Mouse (Mus musculus) erythroid progenitor cell, adult 5-6 weeks (primary cell): ENCODE measurements around the gene Bcar1. TPM values are rescaled to one million over a fixed set of nuclear protein-coding genes. Genes with fewer than 3 reads are reported as not detected.

Experiments
- ATAC-seq: replicated peaks from 2 replicates; pipeline ENCODE4 v1.8.0; 2016; ENCODE audit warnings: moderate number of reproducible peaks, mild to moderate bottlenecking, moderate TSS enrichment, inconsistent platforms; ENCODE audit not compliant: poor library complexity, low FRiP score, severe bottlenecking
- total RNA-seq, 2 experiments: library from RNA; stranded (forward) in 1 of 2; stranded (reverse) in 1 of 2; fragments of 150-400 nt in 1 of 2; fragments of 186-747, 209-891 nt in 1 of 2; gene quantifications; 2 replicates each; pipeline versions ENCODE4 v1.2.3 to v1.2.4; 2015 to 2017; ENCODE audit warnings: low replicate concordance in 2 of 2

Gene Bcar1
- total RNA-seq, 2 experiments from 2014 or later: not detected

GRCm38 (mm10) chr8:111741556-111741955 lies 2.1 kb downstream of the Bcar1 start:
- ATAC-seq: no peak

DNA sequence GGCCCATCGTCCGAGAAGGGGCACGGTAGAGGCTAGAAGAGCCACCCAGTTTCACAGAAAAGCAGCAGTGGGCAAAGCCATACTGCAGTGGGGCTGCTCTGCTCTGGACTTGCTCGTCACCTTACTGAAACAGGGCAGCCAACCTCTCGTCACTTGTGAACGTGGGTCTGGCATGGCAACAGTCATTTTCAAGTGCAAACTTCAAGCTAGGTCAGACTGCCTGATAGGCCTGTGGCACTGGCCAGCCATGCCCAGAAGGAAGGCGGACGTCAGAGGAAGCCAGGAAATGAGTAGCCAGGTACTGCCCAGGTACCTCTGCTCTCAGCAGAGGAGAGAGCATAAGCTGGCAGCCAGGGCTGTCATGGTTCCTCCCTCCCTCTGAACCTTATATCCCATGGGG lies 2.6 kb downstream of the Bcar1 start:
- ATAC-seq: no peak

DNA sequence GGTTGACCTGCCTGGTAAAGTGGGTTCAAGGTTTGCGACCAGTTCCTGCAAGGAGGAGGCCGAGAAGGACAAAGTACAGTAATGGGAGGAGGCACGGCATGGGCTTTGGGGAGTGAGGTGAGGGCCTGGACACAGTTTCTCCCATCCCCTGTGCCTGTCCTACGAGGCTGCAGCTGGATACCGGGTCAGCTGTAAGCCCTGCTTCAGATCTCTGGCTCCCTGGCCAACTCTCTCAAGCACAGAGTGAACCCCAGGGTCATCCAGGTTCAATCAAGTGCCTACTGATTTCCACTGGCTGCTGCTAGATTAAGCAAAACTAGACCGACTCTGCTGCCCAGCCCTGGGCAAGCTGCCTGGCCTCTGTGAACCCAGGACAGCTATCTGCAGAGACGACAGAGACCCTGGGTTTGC lies 3.3 kb downstream of the Bcar1 start:
- ATAC-seq: no peak

- no peak for ATAC-seq
Measured at GRCm38 (mm10) chr8:111739604-111740003, 4.0 kb downstream of the Bcar1 start.

- no peak for ATAC-seq
Measured at GRCm38 (mm10) chr8:111738867-111739266, 4.7 kb downstream of the Bcar1 start.

- no peak for ATAC-seq
Measured at GRCm38 (mm10) chr8:111736321-111736720, 7.3 kb downstream of the Bcar1 start.

DNA sequence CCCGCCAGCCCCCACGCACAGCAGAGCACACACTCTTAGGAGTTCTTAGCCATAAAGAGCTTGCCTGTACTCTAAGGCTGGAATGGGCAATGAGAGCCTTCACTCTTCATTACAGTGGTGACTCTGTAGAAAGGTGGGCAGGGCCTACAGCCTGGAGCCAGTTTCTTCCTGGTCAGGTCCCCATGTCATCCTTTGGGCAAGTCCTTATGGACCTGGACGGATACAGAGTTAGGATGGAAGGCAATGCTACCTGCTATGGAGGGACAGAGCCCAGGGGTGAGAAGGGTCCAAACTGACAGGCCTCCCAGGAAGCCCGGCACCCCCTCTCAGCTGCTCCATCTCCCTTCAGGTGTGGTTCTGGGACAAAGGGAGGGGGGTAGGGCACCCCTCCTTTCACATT lies 7.8 kb downstream of the Bcar1 start:
- ATAC-seq: no peak

DNA sequence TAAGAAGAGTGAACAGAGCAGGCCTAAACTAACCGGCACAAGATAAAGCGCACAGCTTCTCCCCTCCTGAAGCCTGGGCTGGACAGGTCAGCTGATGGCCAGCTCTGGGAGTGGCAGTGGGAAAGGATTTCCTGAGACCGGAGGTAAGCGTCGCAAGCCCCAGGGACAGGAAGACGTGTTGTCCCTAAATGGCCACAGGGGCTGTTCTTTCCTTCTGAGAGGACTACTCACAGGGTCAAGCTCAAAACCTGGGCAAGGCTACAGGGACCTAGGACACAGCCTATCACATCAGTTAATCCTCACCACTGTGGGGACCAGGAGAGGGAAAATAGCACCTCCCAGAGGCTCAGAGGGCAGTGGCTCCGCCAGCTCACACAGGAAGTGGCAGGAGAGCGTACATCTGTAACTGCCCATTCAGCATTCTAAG lies 8.3 kb downstream of the Bcar1 start:
- ATAC-seq: no peak

- no peak for ATAC-seq
Measured at GRCm38 (mm10) chr8:111734244-111734960, 9.2 kb downstream of the Bcar1 start.

GRCm38 (mm10) chr8:111733581-111734243 lies 9.9 kb downstream of the Bcar1 start:
- ATAC-seq: no peak

DNA sequence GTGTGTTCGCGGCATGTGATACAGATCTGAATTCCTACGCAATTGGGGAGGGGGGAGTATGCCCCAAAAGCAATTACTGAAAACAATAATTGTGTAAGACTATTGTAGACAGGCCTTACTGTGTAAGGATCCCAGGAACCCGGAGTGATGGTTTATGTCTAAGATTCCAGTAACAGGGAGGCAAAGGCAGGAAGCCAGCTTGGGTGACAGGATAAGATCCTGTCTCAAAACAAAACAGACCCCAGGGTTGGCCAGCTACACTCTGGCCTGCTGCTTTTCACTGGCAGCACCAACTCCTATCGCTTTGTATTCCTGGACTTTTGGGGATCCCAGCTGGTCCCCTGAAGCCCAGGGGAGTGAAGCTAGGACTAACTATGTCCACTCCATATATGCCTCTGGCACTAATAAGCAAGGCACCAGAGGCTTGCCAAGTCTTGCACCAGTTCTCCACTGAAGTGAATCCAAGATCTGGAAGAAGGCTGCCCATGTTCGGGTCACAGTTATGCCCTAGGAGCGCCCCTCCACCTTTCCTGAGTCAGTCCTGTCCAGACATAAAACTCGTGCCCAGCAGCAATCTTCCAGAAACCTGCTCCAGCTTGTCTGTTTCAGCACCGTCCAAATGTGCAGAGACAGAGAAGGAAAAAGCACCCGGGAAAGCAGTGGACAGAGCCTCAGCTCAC lies 11.1 kb downstream of the Bcar1 start:
- ATAC-seq: no peak

GRCm38 (mm10) chr8:111732004-111732403 lies 11.6 kb downstream of the Bcar1 start:
- ATAC-seq: peak; percentile 88

- ATAC-seq: no peak
Measured at GRCm38 (mm10) chr8:111731231-111731977, 12.2 kb downstream of the Bcar1 start.

- ATAC-seq: no peak
Measured at GRCm38 (mm10) chr8:111729233-111730170, 14.1 kb downstream of the Bcar1 start.

GRCm38 (mm10) chr8:111728481-111728880 lies 15.1 kb downstream of the Bcar1 start:
- no peak for ATAC-seq

- ATAC-seq: no peak
Measured at GRCm38 (mm10) chr8:111727553-111727952, 16.1 kb downstream of the Bcar1 start.

GRCm38 (mm10) chr8:111726102-111726900 lies 17.3 kb downstream of the Bcar1 start:
- ATAC-seq: no peak

DNA sequence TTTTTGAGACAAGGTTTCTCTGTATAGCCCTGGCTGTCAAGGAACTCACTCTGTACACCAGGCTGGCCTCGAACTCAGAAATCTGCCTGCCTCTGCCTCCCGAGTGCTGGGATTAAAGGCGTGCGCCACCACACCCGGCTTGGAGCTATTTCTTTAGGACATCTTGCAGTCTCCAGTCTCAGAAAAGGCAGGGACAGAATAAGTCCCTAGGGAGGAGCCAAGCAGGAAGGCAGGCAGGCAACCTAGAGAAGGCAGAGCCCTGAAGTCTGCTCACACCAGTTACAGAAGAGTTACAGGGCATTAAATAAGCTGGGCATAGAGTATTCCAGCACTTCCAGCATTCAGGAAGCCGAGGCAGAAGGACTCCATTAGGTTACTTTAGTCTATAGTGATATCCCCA lies 18.3 kb downstream of the Bcar1 start:
- ATAC-seq: no peak
